Mouse (Mus musculus) ES-CJ7 (cell line): ENCODE measurements around the gene Atg7.

Source experiments
- DNase-seq: peaks from one replicate; pipeline ENCODE4 v3.0.0; 2011; ENCODE audit warnings: low read depth, low spot score

Gene Atg7

GRCm38 (mm10) chr6:114814882-114815650 is 172.2 kb downstream of the Atg7 start:
- peak; percentile 59 for DNase-seq

- no peak for DNase-seq
Measured at GRCm38 (mm10) chr6:114817948-114818347, 175.1 kb downstream of the Atg7 start.

- no peak for DNase-seq
Measured at GRCm38 (mm10) chr6:114818471-114818870, 175.6 kb downstream of the Atg7 start.

- no peak for DNase-seq
Measured at GRCm38 (mm10) chr6:114819971-114820481, 177.1 kb downstream of the Atg7 start.

GRCm38 (mm10) chr6:114821646-114822045 is 178.7 kb downstream of the Atg7 start:
- no peak for DNase-seq

- peak; percentile 28 for DNase-seq
Measured at GRCm38 (mm10) chr6:114826889-114827288, 184.0 kb downstream of the Atg7 start.

- DNase-seq = peak; percentile 8
Measured at GRCm38 (mm10) chr6:114829660-114830438, 187.0 kb downstream of the Atg7 start.

GRCm38 (mm10) chr6:114831807-114832206 is 188.9 kb downstream of the Atg7 start:
- no peak for DNase-seq

GRCm38 (mm10) chr6:114833058-114833685 is 190.3 kb downstream of the Atg7 start:
- DNase-seq = no peak

- DNase-seq = no peak
Measured at GRCm38 (mm10) chr6:114833791-114834346, 191.0 kb downstream of the Atg7 start.

- DNase-seq = no peak
Measured at GRCm38 (mm10) chr6:114835344-114835743, 192.4 kb downstream of the Atg7 start.

- no peak for DNase-seq
Measured at GRCm38 (mm10) chr6:114835752-114836151, 192.9 kb downstream of the Atg7 start.

GRCm38 (mm10) chr6:114836433-114836832 is 193.5 kb downstream of the Atg7 start:
- no peak for DNase-seq

GRCm38 (mm10) chr6:114838872-114839271 is 196.0 kb downstream of the Atg7 start:
- DNase-seq = no peak

GRCm38 (mm10) chr6:114840012-114840411 is 197.1 kb downstream of the Atg7 start:
- DNase-seq = no peak

- DNase-seq = no peak
Measured at GRCm38 (mm10) chr6:114842131-114842530, 199.2 kb downstream of the Atg7 start.

- DNase-seq = no peak
Measured at GRCm38 (mm10) chr6:114842863-114843262, 200.0 kb downstream of the Atg7 start.

GRCm38 (mm10) chr6:114846153-114846772 is 203.4 kb downstream of the Atg7 start:
- peak; percentile 81 for DNase-seq

- no peak for DNase-seq
Measured at GRCm38 (mm10) chr6:114847582-114848174, 204.8 kb downstream of the Atg7 start.

GRCm38 (mm10) chr6:114848761-114849160 is 205.9 kb downstream of the Atg7 start:
- DNase-seq = no peak

GRCm38 (mm10) chr6:114849787-114850186 is 206.9 kb downstream of the Atg7 start:
- no peak for DNase-seq
